Mouse (Mus musculus) heart, adult 2 months (tissue): Measurements from ENCODE around the gene Gm26620.

Experiments used
- CTCF ChIP-seq: fragments of 200-600 bp; IDR thresholded peaks from 2 replicates; pipeline ENCODE4 v1.8.1; 2022; ENCODE audit warnings: antibody characterized with exemption, mild to moderate bottlenecking, moderate library complexity
- EP300 ChIP-seq: fragments of 200-500 bp; IDR thresholded peaks from 2 replicates; pipeline ENCODE4 v1.6.1; 2011; ENCODE audit warnings: low read depth, low read length, control low read depth; ENCODE audit not compliant: insufficient read depth

- TF ChIP-seq EP300 = no peak
- no peak for TF ChIP-seq CTCF
These were observed 49.1 kb downstream of the Gm26620 start for GRCm38 (mm10) chr1:170933940-170934339.
